Mouse (Mus musculus) testis, adult 2 months (tissue): ENCODE measurements at regions not wholly inside any gene's neighbourhood (a gene's known extent, or its start where the extent isn't known, plus 50 kb on each side); places are given as distances from the start of the nearest gene placed in this dataset.

Source experiments
- CTCF ChIP-seq: fragments of 200-500 bp; IDR thresholded peaks from 2 replicates; pipeline ENCODE4 v1.5.1; 2012; ENCODE audit warnings: low read depth, mild to moderate bottlenecking, inconsistent platforms, low read length, moderate library complexity; ENCODE audit not compliant: control insufficient read depth, insufficient read depth, insufficient replicate concordance
- POLR2A ChIP-seq: fragments of 200-500 bp; IDR thresholded peaks from 2 replicates; pipeline ENCODE4 v1.6.1; 2012; ENCODE audit warnings: low read depth, mild to moderate bottlenecking, inconsistent platforms, low read length, moderate library complexity; ENCODE audit not compliant: control insufficient read depth

- TF ChIP-seq POLR2A: no peak
- TF ChIP-seq CTCF: no peak
These were observed 86.3 kb upstream of the 2210010C04Rik start for GRCm38 (mm10) chr6:41121641-41122040.
